Mouse (Mus musculus) spleen, adult 2 months (tissue): ENCODE measurements around the gene Col27a1.

Source experiments
- CTCF ChIP-seq: fragments of 200-500 bp; IDR thresholded peaks from 2 replicates; pipeline ENCODE4 v1.5.1; 2011; ENCODE audit warnings: mild to moderate bottlenecking, inconsistent platforms; ENCODE audit not compliant: insufficient read depth, insufficient read length, insufficient replicate concordance; ENCODE audit errors: extremely low read depth
- POLR2A ChIP-seq: fragments of 200-500 bp; IDR thresholded peaks from 2 replicates; pipeline ENCODE4 v1.6.1; 2011; ENCODE audit warnings: low read depth, low read length, inconsistent platforms

DNA sequence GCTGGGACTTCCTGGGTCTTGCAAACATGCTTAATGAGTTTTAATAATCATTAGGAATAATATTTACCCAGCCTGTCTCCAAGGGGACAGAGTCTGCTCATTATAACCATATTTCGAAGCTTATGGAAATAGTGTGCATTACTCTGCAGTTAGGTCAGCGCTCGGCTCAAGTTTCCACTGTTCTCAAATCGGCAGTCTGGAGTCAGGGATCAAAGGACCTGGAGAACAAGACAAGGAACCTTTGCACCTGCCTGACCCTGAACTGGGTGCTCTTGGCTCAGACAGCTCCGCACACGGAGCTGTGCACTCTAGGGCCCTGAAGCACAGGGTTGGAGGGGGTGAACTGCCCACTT, 13.1 kb downstream of the Col27a1 start:
- TF ChIP-seq CTCF (no peak), POLR2A (no peak)
